Comparison of ENCODE assay signal across 13 mouse cellular contexts in the genomic region with DNA sequence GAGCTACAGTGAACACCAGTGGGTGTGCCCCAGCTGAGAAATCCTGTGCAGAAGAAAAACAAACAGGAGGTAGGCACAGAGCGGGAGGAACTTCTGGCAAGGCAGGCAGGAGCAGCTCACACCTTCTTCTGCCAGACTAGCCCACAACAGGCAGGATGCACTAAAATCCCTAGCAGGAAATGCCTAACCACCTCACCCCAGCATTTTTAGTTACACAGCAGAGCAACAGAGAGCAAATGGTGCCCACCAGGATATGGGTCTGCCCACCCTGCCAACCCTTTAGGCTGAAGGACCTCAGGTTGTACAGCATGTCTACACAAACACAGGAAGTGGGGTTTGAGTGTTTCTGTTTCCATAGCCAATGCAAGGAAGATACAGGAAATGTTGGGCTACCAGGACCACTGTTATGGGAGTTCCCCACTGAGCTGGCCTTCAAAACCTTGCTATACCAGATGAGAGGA. TPM values are rescaled to one million over a fixed set of nuclear protein-coding genes. Genes with fewer than 3 reads are reported as not detected.
A peak's percentile ranks its signal among the peaks of the same experiment; 100 is the strongest.
DNase-seq lines count a peak whose midpoint lies in the region; ATAC-seq and TF ChIP-seq lines count a peak whose summit lies in the region.
"Had no signal": no experiment of that assay in that cellular context is flagged by ENCODE, and none has a peak within 500 bp of the region (broad histone marks: within the 10 kb centered on the region; RNA-seq: fewer than 3 reads in every experiment).

No protein-coding gene starts in this region.

- no peak for TF ChIP-seq POLR2A in small intestine, adult 2 months (IDR thresholded peaks at IDR 0.05; ENCODE audit: low read depth, low read length)

- peak overlapping the region; percentile 57 for H3K27ac ChIP-seq in intestine, embryonic 16.5 days (ENCODE audit: low read length)
- H3K27ac ChIP-seq in small intestine, adult 2 months (ENCODE audit: insufficient read depth, low read depth, low read length), result peak overlapping the region; percentile 63
- no peak overlapping the region for H3K27ac ChIP-seq in embryonic facial prominence, embryonic 10.5 days (replicated peaks)
- H3K27ac ChIP-seq in midbrain, embryonic 11.5 days (ENCODE audit: low read depth, low read length), result no peak overlapping the region
- H3K27ac ChIP-seq: limb, embryonic 12.5 days had no signal

- ATAC-seq in intestine, embryonic 16.5 days, result no peak
- ATAC-seq in midbrain, embryonic 11.5 days (ENCODE audit: low FRiP score), result no peak

- no peaks in the 10 kb centered on the region for H3K27me3 ChIP-seq in intestine, embryonic 16.5 days (replicated peaks; ENCODE audit: control insufficient read depth, insufficient read depth, low read length)
- no peaks in the 10 kb centered on the region for H3K27me3 ChIP-seq in small intestine, adult 2 months (ENCODE audit: control insufficient read depth, insufficient read depth, low read length)
- no peaks in the 10 kb centered on the region for H3K27me3 ChIP-seq in embryonic facial prominence, embryonic 10.5 days (replicated peaks; ENCODE audit: low read depth, poor library complexity, severe bottlenecking)
- H3K27me3 ChIP-seq in midbrain, embryonic 11.5 days (ENCODE audit: control insufficient read depth, insufficient read depth, low read length), result no peaks in the 10 kb centered on the region
- H3K27me3 ChIP-seq: limb, embryonic 12.5 days had no signal

- no peaks in the 10 kb centered on the region for H3K9me3 ChIP-seq in intestine, embryonic 16.5 days (ENCODE audit: control insufficient read depth, low read length)
- H3K9me3 ChIP-seq in embryonic facial prominence, embryonic 10.5 days, result no peaks in the 10 kb centered on the region
- H3K9me3 ChIP-seq in midbrain, embryonic 11.5 days (ENCODE audit: control insufficient read depth, low read length), result no peaks in the 10 kb centered on the region
- H3K9me3 ChIP-seq: G1E; limb, embryonic 12.5 days had no signal

- no peaks in the 10 kb centered on the region; the same call in 1 of the 2 replicates for H3K36me3 ChIP-seq in intestine, embryonic 16.5 days (ENCODE audit: control insufficient read depth, insufficient read depth, low read length)
- H3K36me3 ChIP-seq in small intestine, adult 2 months (ENCODE audit: control insufficient read depth, insufficient read depth, low read length), result peaks cover 6% of the 10 kb centered on the region
- peaks cover 54% of the 10 kb centered on the region for H3K36me3 ChIP-seq in embryonic facial prominence, embryonic 10.5 days (replicated peaks)
- H3K36me3 ChIP-seq in midbrain, embryonic 11.5 days (ENCODE audit: control insufficient read depth, insufficient read depth, low read length), result no peaks in the 10 kb centered on the region

- H3K4me3 ChIP-seq in intestine, embryonic 16.5 days (ENCODE audit: low read length), result no peak overlapping the region
- H3K4me3 ChIP-seq in small intestine, adult 2 months (ENCODE audit: low read depth, low read length), result no peak overlapping the region
- H3K4me3 ChIP-seq in embryonic facial prominence, embryonic 10.5 days, result no peak overlapping the region
- H3K4me3 ChIP-seq in midbrain, embryonic 11.5 days (ENCODE audit: low read depth, low read length), result no peak overlapping the region
- H3K4me3 ChIP-seq: limb, embryonic 12.5 days had no signal

- peak; percentile 14 to 40 for DNase-seq in kidney, postnatal 36 days
- no peak for DNase-seq in kidney, adult 11 months
- peak; percentile 80 for DNase-seq in T-cell, adult 2 months (ENCODE audit: low spot score)
- DNase-seq in embryonic facial prominence, embryonic 10.5 days (ENCODE audit: low spot score), result no peak
- no peak for DNase-seq in midbrain, embryonic 11.5 days (ENCODE audit: low spot score, missing footprints)
- DNase-seq in ovary, postnatal 14 days (ENCODE audit: low spot score), result no peak
- DNase-seq: adrenal gland, adult 2 months; cerebellum, postnatal 10 days; kidney, adult 8-10 months had no signal

- H3K9ac ChIP-seq in intestine, embryonic 16.5 days (ENCODE audit: low read depth, low read length), result no peak overlapping the region
- no peak overlapping the region for H3K9ac ChIP-seq in midbrain, embryonic 11.5 days (ENCODE audit: low read length)
- H3K9ac ChIP-seq: limb, embryonic 12.5 days had no signal

- peaks cover 27% of the 10 kb centered on the region for H3K4me1 ChIP-seq in intestine, embryonic 16.5 days (ENCODE audit: control insufficient read depth, insufficient read depth, low read length)
- peaks cover 24% of the 10 kb centered on the region for H3K4me1 ChIP-seq in small intestine, adult 2 months (ENCODE audit: control insufficient read depth, insufficient read depth, insufficient read length, low read length)
- peaks cover 25% of the 10 kb centered on the region for H3K4me1 ChIP-seq in embryonic facial prominence, embryonic 10.5 days
- H3K4me1 ChIP-seq in midbrain, embryonic 11.5 days (ENCODE audit: control insufficient read depth, insufficient read depth, low read length), result peaks cover 12% of the 10 kb centered on the region

- H3K4me2 ChIP-seq in intestine, embryonic 16.5 days (ENCODE audit: low read depth, low read length), result no peak overlapping the region
- no peak overlapping the region for H3K4me2 ChIP-seq in midbrain, embryonic 11.5 days
- H3K4me2 ChIP-seq: limb, embryonic 12.5 days had no signal

- TF ChIP-seq CTCF in small intestine, adult 2 months (IDR thresholded peaks at IDR 0.05; ENCODE audit: extremely low read depth, insufficient read length, insufficient replicate concordance, low read depth, low read length), result no peak

- 74% methylated on average over 1 of the region's 1 CpGs for WGBS in intestine, embryonic 16.5 days
- WGBS in small intestine, adult 2 months, result 14% methylated on average over 1 of the region's 1 CpGs
- WGBS in embryonic facial prominence, embryonic 10.5 days, result 70% methylated on average over 1 of the region's 1 CpGs
- WGBS in midbrain, embryonic 11.5 days, result 75% methylated on average over 1 of the region's 1 CpGs

RNA-seq across cellular contexts. Expression of gene Mob2, which starts 4.2 kb away (rescaled TPM):
- polyA plus RNA-seq in intestine, embryonic 16.5 days (2015; fragmentation: Nextera tagmentation; extraction: Ambion mirVana), result 57.8 and 64.4 TPM in 2 replicates
- 26.1 and 31.8 TPM in 2 replicates for polyA plus RNA-seq in small intestine, adult 2 months (2012; rRNA removed)
- 67.4 and 68.0 TPM in 2 replicates for polyA plus RNA-seq in embryonic facial prominence, embryonic 10.5 days (2016; fragmentation: Nextera tagmentation; extraction: Ambion mirVana)
- 59.2 and 60.2 TPM in 2 replicates for polyA plus RNA-seq in midbrain, embryonic 11.5 days (2014; fragmentation: Nextera tagmentation; extraction: Ambion mirVana)

RNA-seq across cellular contexts. Expression of gene Dusp8, which starts 39.0 kb away (rescaled TPM):
- polyA plus RNA-seq in intestine, embryonic 16.5 days (2015; fragmentation: Nextera tagmentation; extraction: Ambion mirVana), result 4.8 and 5.6 TPM in 2 replicates
- polyA plus RNA-seq in small intestine, adult 2 months (2012; rRNA removed), result 8.9 and 13.4 TPM in 2 replicates
- polyA plus RNA-seq in embryonic facial prominence, embryonic 10.5 days (2016; fragmentation: Nextera tagmentation; extraction: Ambion mirVana), result 3.2 and 3.4 TPM in 2 replicates
- 14.5 and 15.7 TPM in 2 replicates for polyA plus RNA-seq in midbrain, embryonic 11.5 days (2014; fragmentation: Nextera tagmentation; extraction: Ambion mirVana)
- polyA plus RNA-seq: G1E had no signal

Comparison
In these comparisons a context has a peak if more than half of its experiments do, and no peak if none do; other contexts are left out.
1. DNase-seq: peak in kidney, postnatal 36 days (2 of 2) and T-cell, adult 2 months (single experiment); none in kidney, adult 11 months (single experiment), embryonic facial prominence, embryonic 10.5 days (single experiment), midbrain, embryonic 11.5 days (single experiment) and ovary, postnatal 14 days (single experiment).
2. H3K27ac ChIP-seq: peak in intestine, embryonic 16.5 days (single experiment) and small intestine, adult 2 months (single experiment); none in embryonic facial prominence, embryonic 10.5 days (single experiment) and midbrain, embryonic 11.5 days (single experiment).